Mouse (Mus musculus): Measurements from ENCODE around the gene Cyb561d2.

DNA sequence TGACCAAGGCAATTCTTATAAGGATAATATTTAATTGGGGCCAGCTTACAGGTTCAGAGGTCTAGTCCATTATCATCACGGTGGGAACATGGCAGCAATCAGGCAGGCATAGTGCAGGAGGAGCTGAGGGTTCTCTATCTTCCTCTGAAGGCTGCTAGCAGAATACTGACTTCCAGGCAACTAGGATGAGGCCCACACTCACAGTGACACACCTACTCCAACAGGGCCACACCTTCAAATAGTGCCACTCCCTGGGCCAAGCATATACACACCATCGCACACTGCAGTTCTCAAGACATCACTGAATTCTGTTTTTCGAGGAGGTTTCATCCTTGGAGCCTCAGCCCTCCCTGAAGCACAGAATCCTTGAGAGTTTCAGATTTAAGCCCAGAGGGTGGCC lies 45.6 kb downstream of the Cyb561d2 start:
- TF ChIP-seq POLR2A (IDR thresholded peaks at IDR 0.05; ENCODE audit: insufficient read length, low read depth) (no peak), TCF12 (IDR thresholded peaks at IDR 0.05; ENCODE audit: insufficient read depth, poor library complexity, severe bottlenecking) (no peak), POLR2AphosphoS2 (IDR thresholded peaks at IDR 0.05; ENCODE audit: insufficient read length, low read depth) (no peak), USF1 (IDR thresholded peaks at IDR 0.05; ENCODE audit: low read depth) (no peak), CEBPB (IDR thresholded peaks at IDR 0.05; ENCODE audit: insufficient read depth, poor library complexity, severe bottlenecking) (no peak), SRF (IDR thresholded peaks at IDR 0.05; ENCODE audit: control insufficient read depth, insufficient read length, low read depth) (no peak), E2F4 (IDR thresholded peaks at IDR 0.05; ENCODE audit: insufficient read depth) (no peak)
